Mouse (Mus musculus) left cerebral cortex, adult 9 months (tissue): ENCODE results near the gene Adam22.
"Not testable (repeated sequence)": the region's sequence is repeated elsewhere in the genome, so short reads cannot be mapped to it uniquely, and the experiment has no call there.

ENCODE experiments used
- DNase-seq, 2 experiments: peaks; one replicate each; pipeline ENCODE4 v3.0.0; 2022; ENCODE audit warnings: low spot score in 2 of 2

The Adam22 gene

DNA sequence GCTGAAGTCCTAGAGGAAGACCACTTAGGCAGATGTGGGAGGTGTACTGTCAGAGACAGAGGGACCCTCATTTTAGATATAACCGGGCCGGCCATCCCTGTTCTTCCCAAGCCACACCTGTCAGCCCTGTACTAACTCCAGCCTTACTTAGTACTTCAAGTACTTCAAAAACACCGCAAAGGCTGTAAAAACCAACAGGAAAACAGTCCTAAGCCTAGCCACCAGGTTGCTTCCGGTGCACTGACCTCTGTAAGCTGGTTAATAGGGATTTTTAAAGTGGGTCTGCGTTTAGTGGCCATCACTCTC lies 311.0 kb downstream of the Adam22 start:
- DNase-seq: no peak

DNA sequence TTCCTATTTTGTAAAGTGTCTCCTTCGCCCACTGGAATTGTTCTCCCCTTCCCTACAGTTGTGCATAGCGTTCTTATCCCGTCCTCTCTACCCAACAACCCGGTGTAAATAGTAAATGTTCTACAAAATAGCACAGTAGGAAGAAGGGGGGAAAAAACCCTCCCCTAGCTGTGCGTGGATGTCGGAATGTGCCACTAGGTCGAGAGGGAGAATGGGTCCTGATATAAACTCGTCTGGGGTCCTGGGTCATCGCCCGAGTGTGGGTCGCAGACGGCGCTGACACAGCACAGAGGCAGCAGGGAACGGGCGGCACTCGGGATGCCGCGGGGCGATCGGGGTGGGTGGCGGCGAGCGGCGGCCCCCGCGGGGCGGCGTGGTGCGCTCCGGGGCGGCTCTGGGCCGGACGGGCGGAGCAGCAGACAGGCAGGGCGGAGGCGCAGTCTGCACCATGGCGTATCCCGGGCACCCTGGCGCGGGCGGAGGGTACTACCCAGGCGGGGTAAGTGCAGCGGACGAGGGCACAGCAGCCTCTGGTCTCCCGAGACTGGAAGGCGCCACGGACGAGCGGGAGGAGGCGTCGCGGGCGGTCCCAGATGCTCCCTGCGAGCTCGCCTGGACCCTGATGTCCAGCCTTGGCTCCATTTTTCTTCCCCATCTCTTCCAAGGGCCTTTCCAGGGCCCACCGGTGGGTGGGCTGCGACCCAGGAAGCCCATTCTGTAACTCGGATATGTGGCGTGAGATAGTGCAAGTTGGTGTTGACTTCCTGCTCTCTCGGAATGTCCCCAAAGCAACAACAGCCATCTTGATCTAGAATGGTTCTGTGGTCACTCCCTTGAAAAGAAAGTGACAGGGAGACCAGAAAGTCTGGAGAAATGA lies 311.6 kb downstream of the Adam22 start:
- peak in 1 of 2 experiments; percentile 68 for DNase-seq

DNA sequence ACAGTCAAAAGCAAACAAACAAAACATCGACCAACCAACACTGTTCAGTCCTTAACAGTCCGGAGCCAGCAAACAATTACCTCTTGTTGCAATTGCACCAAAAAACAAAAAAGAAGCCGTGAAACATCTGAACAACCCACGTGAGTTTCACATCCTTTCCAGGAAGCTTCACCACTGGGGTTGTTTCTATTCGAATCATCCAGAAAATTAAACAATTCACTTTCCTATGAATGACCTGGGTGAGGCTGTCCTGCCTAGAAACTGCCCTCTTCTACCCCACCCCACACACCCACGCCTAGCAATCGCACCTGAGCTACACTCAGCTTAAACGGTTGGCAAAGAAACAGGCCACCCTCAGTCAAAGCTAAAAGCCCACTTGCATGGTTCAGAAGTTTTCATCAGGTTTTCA lies 312.2 kb downstream of the Adam22 start:
- no peak for DNase-seq

DNA sequence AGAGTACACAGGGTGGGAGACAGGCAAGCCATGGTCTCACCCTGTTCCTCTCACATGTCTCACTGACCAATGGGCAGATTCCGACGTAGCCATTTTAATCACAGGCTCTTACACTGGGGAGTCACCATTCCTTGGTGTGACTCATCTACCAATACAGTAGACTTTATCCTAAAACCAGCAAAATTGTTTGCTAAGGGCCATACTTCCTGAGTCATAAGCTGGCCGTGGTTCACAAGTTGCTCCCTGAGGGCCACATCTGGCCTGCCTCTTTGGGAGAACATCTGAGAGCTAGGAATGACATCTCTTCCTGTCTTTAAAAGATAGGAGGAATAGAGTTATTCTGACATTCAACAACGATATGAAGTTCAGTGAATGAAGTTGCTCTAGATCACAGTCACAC lies 314.1 kb downstream of the Adam22 start:
- no peak for DNase-seq

DNA sequence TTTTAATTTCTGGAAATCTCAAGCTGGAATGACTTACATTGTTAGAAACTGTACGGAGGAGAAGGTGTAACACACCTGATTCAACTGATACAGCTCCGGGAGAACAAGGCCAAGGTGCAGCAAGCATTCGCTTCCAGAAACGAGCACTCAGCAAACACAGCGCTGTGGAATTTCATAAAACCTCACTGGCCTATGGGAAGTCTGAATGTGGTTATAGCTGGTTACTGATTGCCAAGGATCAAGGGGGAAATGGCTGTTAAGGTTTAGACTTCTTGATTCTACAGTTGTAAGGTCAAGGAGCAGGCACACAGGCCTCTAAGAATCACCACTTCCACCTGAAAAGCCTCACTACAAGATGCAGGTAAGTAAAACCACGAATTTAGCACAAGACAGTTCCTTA lies 322.1 kb downstream of the Adam22 start, which contains the start of gene Sri:
Sri (plus strand) TSS at position 224 of the 400 bp plus-strand sequence.
- no peak for DNase-seq

DNA sequence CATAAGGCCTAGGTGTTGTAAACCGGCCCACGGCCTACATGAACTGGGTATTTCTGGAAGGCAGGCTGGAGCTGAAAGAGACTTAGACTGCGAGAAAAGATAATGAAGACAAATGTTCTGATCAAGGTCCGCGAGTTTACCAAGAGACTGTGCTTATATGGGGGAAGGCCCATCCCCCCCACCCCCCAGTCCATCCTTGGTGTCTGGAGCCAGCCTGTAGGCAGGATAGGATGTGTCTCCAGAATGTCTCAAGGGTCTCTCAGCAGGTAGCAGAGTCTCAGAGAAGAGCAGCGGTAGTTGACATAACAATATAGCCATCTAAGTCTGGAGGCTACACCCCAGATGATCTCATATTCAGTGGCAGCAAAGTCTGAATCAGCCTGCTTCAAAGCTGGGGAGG lies 333.4 kb downstream of the Adam22 start:
- DNase-seq: not testable (repeated sequence)
